Mouse (Mus musculus) stomach, postnatal 0 days (tissue): ENCODE data around the gene 2610301B20Rik.

Experiments
- CTCF ChIP-seq: IDR thresholded peaks from 2 replicates; pipeline ENCODE4 v1.5.1; 2016; ENCODE audit warnings: antibody characterized with exemption, low read depth, mild to moderate bottlenecking, moderate library complexity
- EP300 ChIP-seq: optimal IDR thresholded peaks from 2 replicates; pipeline ENCODE3; 2016; ENCODE audit warnings: antibody characterized with exemption

- TF ChIP-seq CTCF (no peak), EP300 (no peak)
Measured at GRCm38 (mm10) chr4:10915271-10915670, 41.0 kb downstream of the 2610301B20Rik start.
